Mouse (Mus musculus) liver, adult 2 months (tissue): ENCODE results near the gene Hmga1b. TPM values are rescaled to one million over a fixed set of nuclear protein-coding genes. Genes with fewer than 3 reads are reported as not detected.
A peak's percentile ranks its signal among the peaks of the same experiment; 100 is the strongest.
"Not testable (repeated sequence)": the region's sequence is repeated elsewhere in the genome, so short reads cannot be mapped to it uniquely, and the experiment has no call there.

Source experiments
- DNase-seq: peaks from one replicate; pipeline ENCODE4 v3.0.0-alpha.2; 2011; ENCODE audit warnings: low read depth, low spot score; ENCODE audit errors: extremely low read depth
- H3K27ac ChIP-seq: fragments of 200-500 bp; replicated peaks from 2 replicates; pipeline ENCODE4 v1.5.1; 2012; ENCODE audit warnings: low read depth, mild to moderate bottlenecking, control low read depth, inconsistent platforms, low read length; ENCODE audit not compliant: insufficient read depth
- H3K27me3 ChIP-seq: fragments of 200-500 bp; 2 replicates; pipeline ENCODE4 v1.6.1; 2012; ENCODE audit warnings: mild to moderate bottlenecking, moderate library complexity, low read length, inconsistent platforms; ENCODE audit not compliant: control insufficient read depth, insufficient read depth
- H3K36me3 ChIP-seq: fragments of 200-500 bp; 2 replicates; pipeline ENCODE4 v1.6.1; 2012; ENCODE audit warnings: low read length, inconsistent platforms; ENCODE audit not compliant: control insufficient read depth, insufficient read depth
- H3K4me1 ChIP-seq: fragments of 200-500 bp; 2 replicates; pipeline ENCODE4 v1.6.1; 2011; ENCODE audit warnings: low read length; ENCODE audit not compliant: control insufficient read depth, insufficient read depth
- H3K4me3 ChIP-seq: fragments of 200-500 bp; 2 replicates; pipeline ENCODE4 v1.5.1; 2011; ENCODE audit warnings: low read depth, mild to moderate bottlenecking, control low read depth, low read length, moderate library complexity; ENCODE audit not compliant: insufficient read depth
- H3K79me2 ChIP-seq: fragments of 200-500 bp; 2 replicates; pipeline ENCODE4 v1.6.1; 2012; ENCODE audit warnings: inconsistent platforms, mild to moderate bottlenecking, low read length, moderate library complexity; ENCODE audit not compliant: control insufficient read depth, insufficient read depth
- H3K9ac ChIP-seq: fragments of 200-500 bp; 2 replicates; pipeline ENCODE4 v1.6.1; 2012; ENCODE audit warnings: low read depth, mild to moderate bottlenecking, control low read depth, inconsistent platforms, low read length
- CTCF ChIP-seq: fragments of 200-500 bp; IDR thresholded peaks from 2 replicates; pipeline ENCODE4 v1.5.1; 2011; ENCODE audit warnings: low read depth, low read length, control low read depth
- POLR2A ChIP-seq: fragments of 200-500 bp; IDR thresholded peaks from 2 replicates; pipeline ENCODE4 v1.6.1; 2011; ENCODE audit warnings: low read length, control low read depth; ENCODE audit not compliant: insufficient read depth; ENCODE audit errors: extremely low read depth
- WGBS: fragments of 180-500 bp; shearing (Covaris S2); methylation state at CpG from one replicate; pipeline ENCODE4 v1.1.7; 2018; 5-methylcytosine and 5-hydroxymethylcytosine counted together
- polyA plus RNA-seq: library from polyadenylated mRNA; depleted of rRNA; stranded (reverse); fragments of >200 nt; gene quantifications from 2 replicates; pipeline ENCODE4 v1.2.3, GENCODE M21; 2012; rRNA removed
- total RNA-seq: library from RNA; depleted of rRNA; stranded (reverse); fragments of >200 nt; gene quantifications from 2 replicates; pipeline ENCODE4 v1.2.3, GENCODE M21; 2014; rRNA removed

Gene Hmga1b
- total RNA-seq (0.54 and 0.55 TPM in 2 replicates), polyA plus RNA-seq (0.07 and 0.12 TPM in 2 replicates)

DNA sequence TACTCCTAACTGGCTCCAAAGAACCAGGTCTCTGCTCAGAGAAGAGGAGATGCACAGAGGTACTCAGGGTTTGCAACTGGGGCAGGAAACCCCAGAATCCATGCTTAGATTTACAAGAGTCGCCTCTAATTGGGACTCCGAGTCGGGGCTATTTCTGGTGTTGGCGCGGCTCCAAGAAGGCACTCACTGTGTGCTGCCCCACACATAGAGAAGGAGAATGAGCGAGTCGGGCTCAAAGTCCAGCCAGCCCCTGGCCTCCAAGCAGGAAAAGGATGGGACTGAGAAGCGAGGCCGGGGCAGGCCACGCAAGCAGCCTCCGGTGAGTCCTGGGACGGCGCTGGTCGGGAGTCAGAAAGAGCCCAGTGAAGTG is at the start of gene Hmga1b:
Gene Hmga1b, plus strand, starts transcription at position 123 of the 370 bp plus-strand sequence.
- DNase-seq, H3K27me3 ChIP-seq, H3K27ac ChIP-seq, H3K36me3 ChIP-seq, H3K79me2 ChIP-seq, H3K4me3 ChIP-seq, H3K4me1 ChIP-seq, H3K9ac ChIP-seq: not testable (repeated sequence)
- 31% methylated on average over 14 of the region's 14 CpGs for WGBS

DNA sequence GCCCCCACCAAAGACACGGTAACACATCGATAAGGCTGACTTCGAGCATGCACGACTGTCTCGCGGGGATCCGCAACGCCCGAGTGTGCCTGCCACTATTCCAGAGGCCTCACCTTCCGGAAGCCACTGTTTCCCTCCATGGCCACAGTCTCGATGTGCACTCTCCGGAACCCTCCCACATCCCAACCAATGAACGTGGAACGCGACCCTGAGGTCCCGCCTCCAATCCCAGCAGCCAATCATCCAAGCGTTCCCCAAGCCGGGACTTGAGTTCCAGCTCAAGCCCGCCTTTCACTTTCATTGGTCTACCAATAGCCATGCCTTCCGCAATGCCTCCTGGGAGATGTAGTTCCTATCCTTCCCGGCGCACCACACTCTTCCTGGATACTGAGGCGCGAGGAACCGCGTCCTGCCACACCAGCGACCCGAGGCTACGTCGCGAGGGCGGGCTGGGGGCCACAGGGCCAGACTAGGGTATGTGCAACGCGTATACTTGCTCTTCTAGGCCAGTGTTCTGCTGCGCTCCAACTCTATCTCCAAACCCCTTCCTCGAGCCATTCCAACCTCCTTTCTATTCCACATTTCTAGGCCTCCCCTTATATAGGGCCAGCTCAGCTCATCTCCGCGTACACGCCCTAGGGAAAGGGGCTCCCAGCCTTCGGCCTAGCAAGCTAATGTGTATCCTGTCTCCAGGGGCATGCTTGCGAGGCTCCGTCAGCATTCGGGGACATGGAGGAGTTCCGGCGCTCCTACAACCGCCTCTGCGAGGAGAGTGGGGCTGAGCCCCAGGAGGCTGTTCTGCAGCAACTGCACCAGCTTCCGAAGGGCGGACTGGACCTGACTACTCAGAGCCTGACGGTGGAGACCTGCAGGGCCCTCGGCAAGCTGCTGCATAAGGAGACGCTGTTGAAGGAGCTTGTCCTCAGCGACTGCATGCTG is 48.7 kb upstream of the Hmga1b start, which contains the start of the genes Cenpx and Lrrc45:
Gene Cenpx, minus strand, starts transcription at position 159 of the 939 bp plus-strand sequence.
Gene Lrrc45, plus strand, starts transcription at position 346 of the 939 bp plus-strand sequence.
- peak within 1 kb of the TSS; percentile 61 for H3K4me3 ChIP-seq
- H3K27me3 ChIP-seq: no peaks in the 10 kb centered on the region
- H3K4me1 ChIP-seq: peaks cover 9% of the 10 kb centered on the region
- H3K27ac ChIP-seq: peak within 1 kb of the TSS; percentile 32
- TF ChIP-seq CTCF (no peak), POLR2A (peak; percentile 80)
- H3K9ac ChIP-seq: peak within 1 kb of the TSS; percentile 68
- H3K36me3 ChIP-seq: no peaks in the 10 kb centered on the region
- 6% methylated on average over 53 of the region's 53 CpGs for WGBS
- DNase-seq: peak; percentile 98
- H3K79me2 ChIP-seq: no peaks in the 10 kb centered on the region

- H3K27me3 ChIP-seq: no peaks in the 10 kb centered on the region
- TF ChIP-seq POLR2A (no peak), CTCF (no peak)
- H3K27ac ChIP-seq: no peak overlapping the region
- WGBS: 47% methylated on average over 10 of the region's 10 CpGs
- no peaks in the 10 kb centered on the region for H3K79me2 ChIP-seq
- peak overlapping the region; percentile 48 for H3K9ac ChIP-seq
- DNase-seq: no peak
- H3K4me3 ChIP-seq: no peak overlapping the region; the same call in 1 of the 2 replicates
- no peaks in the 10 kb centered on the region for H3K36me3 ChIP-seq
- H3K4me1 ChIP-seq: peaks cover 9% of the 10 kb centered on the region
These were observed 48.0 kb upstream of the Hmga1b start for GRCm38 (mm10) chr11:120714546-120714945.

DNA sequence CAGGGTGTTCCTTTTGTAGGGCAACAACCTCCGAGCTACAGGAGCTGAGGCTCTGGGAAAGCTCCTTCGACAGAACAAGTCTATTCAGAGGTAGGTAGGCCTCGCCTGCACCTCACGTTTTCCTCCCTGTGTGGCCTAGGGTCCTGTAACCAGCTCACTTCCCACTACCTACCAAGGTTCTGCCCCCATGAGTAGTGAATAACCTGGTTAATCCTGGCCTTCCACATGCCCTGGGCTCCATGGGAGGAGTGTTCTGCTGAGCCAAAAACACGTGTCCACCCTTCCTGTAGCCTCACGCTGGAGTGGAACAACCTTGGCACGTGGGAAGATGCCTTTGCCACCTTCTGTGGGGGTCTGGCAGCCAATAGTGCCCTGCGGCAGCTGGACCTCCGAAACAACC is 47.5 kb upstream of the Hmga1b start:
- no peaks in the 10 kb centered on the region for H3K36me3 ChIP-seq
- no peaks in the 10 kb centered on the region for H3K79me2 ChIP-seq
- 92% methylated on average over 9 of the region's 9 CpGs for WGBS
- TF ChIP-seq POLR2A (no peak), CTCF (no peak)
- no peak for DNase-seq
- H3K4me1 ChIP-seq: peaks cover 9% of the 10 kb centered on the region
- no peaks in the 10 kb centered on the region for H3K27me3 ChIP-seq
- H3K27ac ChIP-seq: no peak overlapping the region
- no peak overlapping the region for H3K9ac ChIP-seq
- H3K4me3 ChIP-seq: no peak overlapping the region

GRCm38 (mm10) chr11:120719242-120719641 is 43.4 kb upstream of the Hmga1b start:
- Histone ChIP-seq H3K27me3 (no peaks in the 10 kb centered on the region), H3K27ac (no peak overlapping the region), H3K79me2 (no peaks in the 10 kb centered on the region), H3K4me3 (no peak overlapping the region), H3K9ac (no peak overlapping the region), H3K36me3 (no peaks in the 10 kb centered on the region), H3K4me1 (peaks cover 9% of the 10 kb centered on the region)
- no peak for DNase-seq
- TF ChIP-seq CTCF: no peak
- no peak for TF ChIP-seq POLR2A
- WGBS: 94% methylated on average over 9 of the region's 9 CpGs
